Mouse (Mus musculus) cerebellum, postnatal 25 days (tissue): Measurements from ENCODE around the gene Kcnd3.
"Not testable (repeated sequence)": the region's sequence is repeated elsewhere in the genome, so short reads cannot be mapped to it uniquely, and the experiment has no call there.

Source experiments
- DNase-seq, 2 experiments: peaks; one replicate each; pipeline ENCODE4 v3.0.0; 2021; ENCODE audit warnings: mixed read lengths in 2 of 2

The Kcnd3 gene

GRCm38 (mm10) chr3:105665105-105665765 is 213.1 kb downstream of the Kcnd3 start:
- DNase-seq: no peak

GRCm38 (mm10) chr3:105666996-105667523 is 214.9 kb downstream of the Kcnd3 start:
- DNase-seq: no peak

- DNase-seq: no peak
Observed at GRCm38 (mm10) chr3:105668161-105668560, 216.0 kb downstream of the Kcnd3 start.

- no peak for DNase-seq
Observed at GRCm38 (mm10) chr3:105669776-105670175, 217.6 kb downstream of the Kcnd3 start.

GRCm38 (mm10) chr3:105670801-105671200 is 218.7 kb downstream of the Kcnd3 start:
- no peak for DNase-seq

- DNase-seq: peak; percentile 65 to 79
Observed at GRCm38 (mm10) chr3:105674595-105675218, 222.6 kb downstream of the Kcnd3 start.

GRCm38 (mm10) chr3:105675932-105676331 is 223.8 kb downstream of the Kcnd3 start:
- no peak for DNase-seq

GRCm38 (mm10) chr3:105680346-105680745 is 228.2 kb downstream of the Kcnd3 start:
- no peak for DNase-seq

- DNase-seq: no peak
Observed at GRCm38 (mm10) chr3:105686394-105687323, 234.5 kb downstream of the Kcnd3 start.

- DNase-seq: peak; percentile 93 to 95
Observed at GRCm38 (mm10) chr3:105687324-105688060, 235.4 kb downstream of the Kcnd3 start, which contains the start of gene Ddx20. Ddx20 (minus strand) TSS chr3:105687574.

GRCm38 (mm10) chr3:105688536-105688935 is 236.4 kb downstream of the Kcnd3 start:
- DNase-seq: no peak

GRCm38 (mm10) chr3:105693327-105694080 is 241.4 kb downstream of the Kcnd3 start:
- DNase-seq: peak in 1 of 2 experiments; percentile 25

GRCm38 (mm10) chr3:105695476-105696386 is 243.6 kb downstream of the Kcnd3 start:
- DNase-seq: peak; percentile 77

GRCm38 (mm10) chr3:105696387-105697147 is 244.4 kb downstream of the Kcnd3 start:
- DNase-seq: peak; percentile 59 to 60

GRCm38 (mm10) chr3:105697148-105697441 is 245.0 kb downstream of the Kcnd3 start:
- DNase-seq: peak in 1 of 2 experiments; percentile 30

GRCm38 (mm10) chr3:105698311-105698710 is 246.2 kb downstream of the Kcnd3 start:
- no peak for DNase-seq

GRCm38 (mm10) chr3:105699241-105699933 is 247.3 kb downstream of the Kcnd3 start:
- peak in 1 of 2 experiments; percentile 22 for DNase-seq

GRCm38 (mm10) chr3:105700786-105701185 is 248.7 kb downstream of the Kcnd3 start:
- DNase-seq: not testable (repeated sequence)

GRCm38 (mm10) chr3:105701399-105701798 is 249.3 kb downstream of the Kcnd3 start:
- no peak for DNase-seq
